In genomic region chr2:135439546-135440517, GRCm38 (mm10) we compare ENCODE assay signal across 8 mouse cellular contexts.
DNase-seq lines count a peak whose midpoint lies in the region; ATAC-seq lines count a peak whose summit lies in the region.

No protein-coding gene starts in this region.

- no peak overlapping the region for H3K9ac ChIP-seq in heart, embryonic 11.5 days (ENCODE audit: low read depth, low read length)

- H3K4me2 ChIP-seq in heart, embryonic 11.5 days: peak overlapping the region; percentile 54

- peak; percentile 73 for DNase-seq in ES-CJ7 (ENCODE audit: low read depth, low spot score)
- DNase-seq in adrenal gland, adult 18-20 months (ENCODE audit: low spot score in 2 of 2): peak; percentile 21 to 38
- DNase-seq in embryo, embryonic 9.5 days (ENCODE audit: extremely low spot score): peak; percentile 66
- DNase-seq in kidney, adult 9 months: peak; percentile 53
- peak; percentile 70 for DNase-seq in lung, postnatal 25 days (ENCODE audit: low spot score)
- peak; percentile 10 for DNase-seq in right cerebral cortex, postnatal 14 days
- no peak for DNase-seq in thymus, postnatal 36 days

- ATAC-seq in heart, embryonic 11.5 days (replicated peaks; ENCODE audit: insufficient number of reproducible peaks, low FRiP score, low TSS enrichment): no peak

- H3K27me3 ChIP-seq in heart, embryonic 11.5 days (ENCODE audit: control insufficient read depth, insufficient read depth, low read length): no peaks in the 10 kb centered on the region

- no peak overlapping the region for H3K4me3 ChIP-seq in heart, embryonic 11.5 days (ENCODE audit: low read depth, low read length)

- 18% methylated on average over 7 of the region's 7 CpGs for WGBS in heart, embryonic 11.5 days (ENCODE audit: insufficient replicate concordance)

- no peak overlapping the region for H3K27ac ChIP-seq in heart, embryonic 11.5 days (ENCODE audit: low read depth, low read length)

- H3K36me3 ChIP-seq in heart, embryonic 11.5 days (ENCODE audit: control insufficient read depth, insufficient read depth, low read length): no peaks in the 10 kb centered on the region

- peaks cover 3% of the 10 kb centered on the region; the same call in 1 of the 2 replicates for H3K4me1 ChIP-seq in heart, embryonic 11.5 days (ENCODE audit: control insufficient read depth, insufficient read depth, low read length)

- no peaks in the 10 kb centered on the region for H3K9me3 ChIP-seq in heart, embryonic 11.5 days (replicated peaks; ENCODE audit: control insufficient read depth, low read length)

Comparison
In these comparisons a context has a peak if more than half of its experiments do, and no peak if none do; other contexts are left out.
1. DNase-seq: peak in ES-CJ7 (single experiment), adrenal gland, adult 18-20 months (2 of 2), embryo, embryonic 9.5 days (single experiment), kidney, adult 9 months (single experiment), lung, postnatal 25 days (single experiment) and right cerebral cortex, postnatal 14 days (single experiment); none in thymus, postnatal 36 days (0 of 2).